Mouse (Mus musculus) heart, adult 2 months (tissue): Measurements from ENCODE around the gene 9130230L23Rik.

Experiments used
- CTCF ChIP-seq: fragments of 200-600 bp; IDR thresholded peaks from 2 replicates; pipeline ENCODE4 v1.8.1; 2022; ENCODE audit warnings: antibody characterized with exemption, mild to moderate bottlenecking, moderate library complexity
- POLR2A ChIP-seq: fragments of 200-500 bp; IDR thresholded peaks from 2 replicates; pipeline ENCODE4 v1.6.1; 2011; ENCODE audit warnings: mild to moderate bottlenecking, low read depth, low read length, control low read depth; ENCODE audit not compliant: insufficient read depth

GRCm38 (mm10) chr5:65997813-65998212, 6.3 kb downstream of the 9130230L23Rik start:
- no peak for TF ChIP-seq CTCF
- no peak for TF ChIP-seq POLR2A
